Mouse (Mus musculus) forebrain, embryonic 16.5 days (tissue): Measurements from ENCODE around the gene Gm11020. TPM values are rescaled to one million over a fixed set of nuclear protein-coding genes. Genes with fewer than 3 reads are reported as not detected.
A peak's percentile ranks its signal among the peaks of the same experiment; 100 is the strongest.
"Not testable (repeated sequence)": the region's sequence is repeated elsewhere in the genome, so short reads cannot be mapped to it uniquely, and the experiment has no call there.

Experiments used
- ATAC-seq: fragments of 200-750 bp; cut with Nextera tagmentation; 2 replicates; pipeline ENCODE4 v1.8.0; 2017; ENCODE audit warnings: mild to moderate bottlenecking, moderate library complexity
- H3K27ac ChIP-seq: fragments of 300-500 bp; sonication (generic); 2 replicates; pipeline ENCODE4 v1.5.1; 2014; ENCODE audit warnings: low read length, control low read depth
- H3K27me3 ChIP-seq: fragments of 300-500 bp; sonication (generic); replicated peaks from 2 replicates; pipeline ENCODE4 v1.6.1; 2014; ENCODE audit warnings: low read length; ENCODE audit not compliant: control insufficient read depth, insufficient read depth
- H3K36me3 ChIP-seq: fragments of 300-500 bp; sonication (generic); 2 replicates; pipeline ENCODE4 v1.6.1; 2014; ENCODE audit not compliant: control insufficient read depth, insufficient read depth
- H3K4me1 ChIP-seq: fragments of 300-500 bp; sonication (generic); replicated peaks from 2 replicates; pipeline ENCODE4 v1.6.1; 2014; ENCODE audit warnings: low read length; ENCODE audit not compliant: control insufficient read depth, insufficient read depth
- H3K4me2 ChIP-seq: fragments of 300-500 bp; sonication (generic); 2 replicates; pipeline ENCODE4 v1.6.1; 2014; ENCODE audit warnings: mild to moderate bottlenecking, low read length, control low read depth
- H3K4me3 ChIP-seq: fragments of 300-500 bp; sonication (generic); replicated peaks from 2 replicates; pipeline ENCODE4 v1.5.1; 2014; ENCODE audit warnings: mild to moderate bottlenecking, low read length, control low read depth
- H3K9ac ChIP-seq: fragments of 300-500 bp; sonication (generic); replicated peaks from 2 replicates; pipeline ENCODE4 v1.6.1; 2014; ENCODE audit warnings: low read depth, low read length, control low read depth
- H3K9me3 ChIP-seq: fragments of 300-500 bp; sonication (generic); 2 replicates; pipeline ENCODE4 v1.6.1; 2016; ENCODE audit warnings: low read length; ENCODE audit not compliant: control insufficient read depth
- WGBS: fragments of 180-500 bp; shearing (Covaris S2); extraction: QIAGEN DNeasy Blood & Tissue Kit; methylation state at CpG from one replicate; pipeline ENCODE4 v1.1.7; 2014; 5-methylcytosine and 5-hydroxymethylcytosine counted together
- polyA plus RNA-seq: library from polyadenylated mRNA; unstranded; fragments of >200 nt; fragmentation: Nextera tagmentation; extraction: Ambion mirVana; gene quantifications from 2 replicates; pipeline ENCODE4 v1.2.1, GENCODE M21; 2015

Gm11020 gene
- not detected in 2 replicates for polyA plus RNA-seq

- H3K9me3 ChIP-seq, ATAC-seq, H3K9ac ChIP-seq, H3K27me3 ChIP-seq, H3K36me3 ChIP-seq, H3K27ac ChIP-seq, H3K4me3 ChIP-seq, H3K4me2 ChIP-seq, H3K4me1 ChIP-seq: not testable (repeated sequence)
- whole genome bisulfite sequencing = 90% methylated on average over 8 of the region's 11 CpGs
Observed at GRCm38 (mm10) chr8:104321267-104321666, at the start of gene Gm11020. Gm11020 (plus strand) TSS chr8:104321567.

DNA sequence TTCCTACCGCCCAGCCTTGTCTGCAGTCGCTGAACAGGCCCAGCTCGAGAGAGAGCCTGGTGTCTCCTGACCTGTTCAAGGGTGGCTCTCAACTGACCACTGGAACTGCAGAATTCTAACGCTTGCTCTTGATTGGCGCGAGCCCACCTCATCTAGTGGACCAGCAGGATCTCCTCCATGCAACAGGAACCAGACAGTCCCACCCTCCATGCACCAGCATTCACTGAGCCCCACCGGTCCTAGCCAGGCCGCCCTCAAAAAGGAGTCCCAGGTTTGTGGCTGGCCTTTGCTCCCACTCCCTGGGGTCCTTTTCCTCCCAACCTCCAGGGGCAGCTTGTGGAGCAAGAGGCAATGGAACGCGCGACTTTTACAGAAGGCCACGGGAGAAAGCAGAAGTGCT lies 28.3 kb upstream of the Gm11020 start, which contains the start of gene Cmtm2a:
Cmtm2a (minus strand) TSS at position 101 of the 400 bp plus-strand sequence.
- 91% methylated on average over 10 of the region's 12 CpGs for WGBS
- H3K9ac ChIP-seq, H3K4me3 ChIP-seq, H3K4me1 ChIP-seq, H3K36me3 ChIP-seq, H3K27me3 ChIP-seq, ATAC-seq, H3K4me2 ChIP-seq, H3K9me3 ChIP-seq, H3K27ac ChIP-seq: not testable (repeated sequence)

GRCm38 (mm10) chr8:104294396-104294795 lies 27.0 kb upstream of the Gm11020 start:
- no peak for ATAC-seq

DNA sequence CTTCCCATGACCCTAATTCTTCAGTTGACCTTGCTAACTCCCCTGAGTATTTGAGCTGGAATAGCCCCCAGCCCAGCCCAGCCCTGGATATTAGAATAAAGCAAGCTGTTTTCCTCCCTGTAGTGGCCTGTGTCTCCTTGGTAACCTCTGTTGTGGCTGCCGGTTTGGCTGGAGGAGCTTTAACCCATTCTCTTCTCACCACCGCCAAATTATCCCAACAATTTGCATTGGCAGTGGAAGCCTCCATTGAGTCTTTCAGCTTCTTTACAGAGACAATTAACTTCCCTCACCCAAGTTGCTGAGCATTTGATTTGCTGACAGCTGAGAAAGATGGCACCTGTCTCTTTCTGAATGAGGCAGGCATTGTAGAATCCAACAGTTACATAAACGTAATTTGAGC lies 19.8 kb upstream of the Gm11020 start:
- H3K27ac ChIP-seq = not testable (repeated sequence)
- ATAC-seq = peak; percentile 87

More at GRCm38 (mm10) chr8:104294396-104294795, 27.0 kb upstream of the Gm11020 start:
- H3K9ac ChIP-seq = no peak overlapping the region
- no peaks in the 10 kb centered on the region for H3K36me3 ChIP-seq
- WGBS = 91% methylated on average over 1 of the region's 1 CpGs
- no peak overlapping the region for H3K4me2 ChIP-seq
- H3K27me3 ChIP-seq = no peaks in the 10 kb centered on the region
- H3K9me3 ChIP-seq = no peaks in the 10 kb centered on the region
- no peak overlapping the region for H3K4me3 ChIP-seq
- H3K27ac ChIP-seq = no peak overlapping the region
- H3K4me1 ChIP-seq = no peaks in the 10 kb centered on the region

DNA sequence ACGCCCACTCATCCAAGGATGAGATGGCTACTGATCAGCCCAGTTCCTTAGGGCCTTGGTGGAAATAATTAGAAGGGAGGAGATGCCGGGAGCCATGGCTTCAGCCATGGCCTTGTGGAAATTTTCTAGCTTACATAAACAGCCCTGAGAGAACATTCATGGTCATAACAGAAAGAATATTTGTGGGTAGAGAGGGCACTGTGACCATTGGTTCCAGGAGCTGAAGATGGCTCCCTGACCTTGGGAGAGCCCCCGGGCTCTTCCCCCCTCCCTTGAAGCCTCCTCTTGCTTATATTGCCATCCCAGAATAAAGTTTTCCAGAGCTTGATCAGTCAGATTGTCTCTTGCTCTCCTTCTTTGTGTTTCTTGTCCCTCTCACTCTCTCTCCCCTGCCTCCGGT lies 18.8 kb upstream of the Gm11020 start:
- not testable (repeated sequence) for H3K4me3 ChIP-seq, H3K9me3 ChIP-seq, H3K27me3 ChIP-seq, H3K4me1 ChIP-seq, H3K9ac ChIP-seq, ATAC-seq, H3K36me3 ChIP-seq, H3K27ac ChIP-seq, H3K4me2 ChIP-seq
- WGBS = 92% methylated on average over 4 of the region's 4 CpGs

More for the DNA sequence above, 19.8 kb upstream of the Gm11020 start:
- H3K36me3 ChIP-seq, H3K4me2 ChIP-seq, H3K4me1 ChIP-seq, H3K9ac ChIP-seq, H3K4me3 ChIP-seq, H3K9me3 ChIP-seq, H3K27me3 ChIP-seq: not testable (repeated sequence)
- under 1% methylated on average over 3 of the region's 3 CpGs for WGBS

GRCm38 (mm10) chr8:104304962-104305361 lies 16.4 kb upstream of the Gm11020 start:
- Histone ChIP-seq H3K9me3 (no peaks in the 10 kb centered on the region), H3K4me3 (no peak overlapping the region), H3K4me1 (no peaks in the 10 kb centered on the region; the same call in 1 of the 2 replicates), H3K27me3 (no peaks in the 10 kb centered on the region), H3K27ac (no peak overlapping the region), H3K4me2 (no peak overlapping the region), H3K9ac (no peak overlapping the region), H3K36me3 (no peaks in the 10 kb centered on the region)
- ATAC-seq = no peak
- 91% methylated on average over 11 of the region's 11 CpGs for WGBS

DNA sequence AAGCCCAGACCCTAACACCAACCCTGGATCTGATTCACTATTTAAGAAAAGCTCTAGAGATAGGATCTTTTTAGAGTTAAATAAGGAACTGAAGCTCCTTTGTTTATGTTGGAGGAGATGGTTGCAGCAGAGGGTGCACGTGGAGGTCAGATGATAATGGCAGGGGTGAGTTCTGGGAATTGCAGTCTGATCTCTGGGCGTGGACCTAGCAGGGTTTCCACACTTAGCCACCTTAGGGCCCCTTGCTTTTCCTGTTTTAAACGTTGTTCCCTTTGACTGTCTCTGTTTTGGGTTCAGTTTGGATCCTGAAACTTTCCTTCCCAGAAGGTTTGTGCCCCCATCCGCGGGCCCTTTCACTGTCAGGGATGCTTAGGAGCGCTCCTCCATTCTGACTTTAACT lies 13.0 kb upstream of the Gm11020 start:
- 72% methylated on average over 6 of the region's 6 CpGs for WGBS
- not testable (repeated sequence) for ATAC-seq, H3K9me3 ChIP-seq, H3K27ac ChIP-seq, H3K4me2 ChIP-seq, H3K4me1 ChIP-seq, H3K9ac ChIP-seq, H3K36me3 ChIP-seq, H3K4me3 ChIP-seq, H3K27me3 ChIP-seq

DNA sequence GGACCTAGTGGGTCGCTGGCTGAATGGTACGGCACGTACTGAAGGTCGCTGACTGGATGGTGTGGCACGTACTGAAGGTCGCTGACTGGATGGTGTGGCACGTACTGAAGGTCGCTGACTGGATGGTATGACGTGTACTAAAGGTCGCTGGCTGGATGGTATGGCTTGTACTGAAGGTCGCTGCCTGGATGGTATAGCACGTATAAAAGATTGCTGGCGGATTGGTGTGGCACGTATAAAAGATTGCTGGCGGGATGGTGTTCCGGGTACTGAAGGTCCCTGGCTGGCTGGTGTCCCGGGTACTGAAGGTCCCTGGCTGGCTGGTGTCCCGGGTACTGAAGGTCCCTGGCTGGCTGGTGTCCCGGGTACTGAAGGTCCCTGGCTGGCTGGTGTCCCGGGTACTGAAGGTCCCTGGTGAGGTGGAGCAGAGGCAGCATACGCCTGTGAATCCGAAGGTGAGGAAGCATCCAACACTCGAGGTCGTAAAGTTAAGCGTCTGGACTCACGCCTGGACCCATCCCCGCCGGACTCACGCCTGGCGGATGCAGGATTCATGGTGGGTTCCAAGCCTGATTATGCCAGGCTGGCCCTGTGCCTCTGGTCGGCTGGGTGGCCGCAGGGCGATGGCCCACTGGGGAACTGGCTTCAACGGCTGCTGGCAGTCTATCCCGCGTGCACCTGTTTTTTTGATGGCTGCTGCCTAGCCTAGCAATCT lies 11.8 kb upstream of the Gm11020 start, which contains the start of the genes Gm45711 and Cmtm1:
Gm45711 (minus strand) TSS at position 641 of the 715 bp plus-strand sequence.
Cmtm1 (minus strand) TSS at position 705 of the 715 bp plus-strand sequence.
- H3K27me3 ChIP-seq, H3K4me3 ChIP-seq, H3K9ac ChIP-seq, H3K4me1 ChIP-seq, H3K27ac ChIP-seq, ATAC-seq, H3K36me3 ChIP-seq, H3K9me3 ChIP-seq, H3K4me2 ChIP-seq: not testable (repeated sequence)
- WGBS = 86% methylated on average over 34 of the region's 36 CpGs

DNA sequence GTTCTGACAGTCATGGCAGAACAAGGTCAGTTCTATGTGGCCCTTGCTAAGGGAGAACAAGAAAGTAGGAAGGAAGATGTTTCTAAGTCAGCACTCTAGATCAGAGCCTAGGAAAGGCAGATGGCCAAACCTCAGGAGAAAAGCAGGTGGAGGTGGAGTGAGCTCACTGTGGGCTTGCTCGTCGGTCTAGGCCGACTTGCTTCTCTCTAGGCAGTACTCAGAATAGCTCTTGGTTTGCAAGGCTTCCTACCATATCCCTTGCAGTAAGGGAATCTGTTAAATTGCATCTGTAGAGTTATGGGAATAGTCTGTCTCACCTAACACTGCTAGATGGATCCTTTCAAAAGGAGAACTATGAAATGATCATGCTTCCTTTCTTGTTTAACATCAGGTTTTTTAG lies 9.3 kb upstream of the Gm11020 start:
- not testable (repeated sequence) for H3K36me3 ChIP-seq, H3K9me3 ChIP-seq, H3K4me3 ChIP-seq, H3K4me2 ChIP-seq, H3K4me1 ChIP-seq, H3K27ac ChIP-seq, H3K9ac ChIP-seq, H3K27me3 ChIP-seq, ATAC-seq
- WGBS = 86% methylated on average over 3 of the region's 3 CpGs
